Mouse (Mus musculus) stomach, embryonic 15.5 days (tissue): ENCODE measurements at regions not wholly inside any gene's neighbourhood (a gene's known extent, or its start where the extent isn't known, plus 50 kb on each side); places are given as distances from the start of the nearest gene placed in this dataset.

Experiments used
- ATAC-seq: fragments of 200-750 bp; cut with Nextera tagmentation; 2 replicates; pipeline ENCODE4 v1.8.0; 2017; ENCODE audit warnings: low read depth, moderate number of reproducible peaks, moderate TSS enrichment; ENCODE audit not compliant: insufficient read depth, low FRiP score
- H3K27ac ChIP-seq: fragments of 300-500 bp; sonication (generic); 2 replicates; pipeline ENCODE4 v1.5.1; 2015; ENCODE audit warnings: mild to moderate bottlenecking, inconsistent platforms
- H3K27me3 ChIP-seq: fragments of 300-500 bp; sonication (generic); replicated peaks from 2 replicates; pipeline ENCODE4 v1.6.1; 2015; ENCODE audit warnings: inconsistent platforms
- H3K36me3 ChIP-seq: fragments of 300-500 bp; sonication (generic); 2 replicates; pipeline ENCODE4 v1.6.1; 2015; ENCODE audit warnings: inconsistent platforms
- H3K4me1 ChIP-seq: fragments of 300-500 bp; sonication (generic); 2 replicates; pipeline ENCODE4 v1.6.1; 2015; ENCODE audit warnings: inconsistent platforms
- H3K4me2 ChIP-seq: fragments of 300-500 bp; sonication (generic); 2 replicates; pipeline ENCODE4 v1.6.1; 2015; ENCODE audit warnings: mild to moderate bottlenecking, inconsistent platforms
- H3K4me3 ChIP-seq: fragments of 300-500 bp; sonication (generic); replicated peaks from 2 replicates; pipeline ENCODE4 v1.5.1; 2015; ENCODE audit warnings: inconsistent platforms
- H3K9ac ChIP-seq: fragments of 300-500 bp; sonication (generic); 2 replicates; pipeline ENCODE4 v1.6.1; 2015; ENCODE audit warnings: inconsistent platforms
- H3K9me3 ChIP-seq: fragments of 300-500 bp; sonication (generic); 2 replicates; pipeline ENCODE4 v1.6.1; 2016; ENCODE audit warnings: inconsistent platforms
- WGBS: fragments of 180-500 bp; shearing (Covaris S2); methylation state at CpG from one replicate; pipeline ENCODE4 v1.1.7; 2015; 5-methylcytosine and 5-hydroxymethylcytosine counted together

DNA sequence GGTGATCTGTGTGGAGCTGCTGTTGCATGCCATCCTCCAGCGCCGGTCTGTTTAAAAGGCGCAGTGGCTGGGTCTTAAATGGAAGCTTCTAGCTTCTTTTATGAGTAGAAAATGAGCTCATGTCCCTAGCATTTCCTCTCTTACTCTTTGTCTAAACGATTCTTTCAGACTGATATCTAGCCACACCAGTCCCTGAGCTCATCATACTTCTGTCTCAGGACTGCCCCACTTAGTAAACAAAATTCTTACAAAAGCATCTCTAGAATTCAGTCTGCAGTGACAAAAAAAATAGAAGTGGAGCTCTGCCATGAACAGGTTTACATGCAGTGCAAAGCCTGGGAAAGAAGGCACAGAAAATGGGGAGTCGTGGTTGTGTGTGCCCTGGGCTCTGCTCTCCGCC is 150.2 kb upstream of the Ccn2 start:
- no peak overlapping the region for H3K4me3 ChIP-seq
- no peaks in the 10 kb centered on the region for H3K36me3 ChIP-seq
- no peak overlapping the region for H3K4me2 ChIP-seq
- WGBS, result 75% methylated on average over 6 of the region's 6 CpGs
- H3K27me3 ChIP-seq, result no peaks in the 10 kb centered on the region
- H3K9me3 ChIP-seq, result no peaks in the 10 kb centered on the region
- no peak overlapping the region for H3K9ac ChIP-seq
- peaks cover 13% of the 10 kb centered on the region for H3K4me1 ChIP-seq
- no peak overlapping the region for H3K27ac ChIP-seq
- ATAC-seq, result no peak

DNA sequence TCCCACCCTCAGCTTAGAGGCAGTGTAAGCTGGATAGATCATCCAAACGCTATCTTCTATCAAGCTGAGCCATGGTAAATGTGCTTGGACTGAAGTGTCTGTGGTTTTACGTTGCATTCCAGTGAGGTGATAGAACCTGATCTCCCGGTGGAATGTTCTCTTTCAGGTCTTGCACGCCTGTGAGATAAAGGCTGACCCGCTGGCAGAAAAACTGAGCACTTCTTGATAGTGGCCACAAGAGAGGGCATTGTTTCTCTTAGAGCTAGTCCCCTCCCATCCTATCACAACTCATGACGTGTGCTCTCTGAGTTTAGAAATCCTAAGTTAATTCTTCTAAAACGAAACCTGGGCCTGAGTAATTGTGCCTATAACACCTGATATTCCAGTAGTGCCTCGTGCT is 149.1 kb upstream of the Ccn2 start:
- no peaks in the 10 kb centered on the region for H3K36me3 ChIP-seq
- ATAC-seq, result peak; percentile 79
- no peak overlapping the region for H3K4me3 ChIP-seq
- no peak overlapping the region for H3K4me2 ChIP-seq
- H3K4me1 ChIP-seq, result peaks cover 13% of the 10 kb centered on the region
- H3K9ac ChIP-seq, result no peak overlapping the region
- H3K27ac ChIP-seq, result no peak overlapping the region
- WGBS, result 54% methylated on average over 8 of the region's 8 CpGs
- H3K27me3 ChIP-seq, result no peaks in the 10 kb centered on the region
- no peaks in the 10 kb centered on the region for H3K9me3 ChIP-seq

DNA sequence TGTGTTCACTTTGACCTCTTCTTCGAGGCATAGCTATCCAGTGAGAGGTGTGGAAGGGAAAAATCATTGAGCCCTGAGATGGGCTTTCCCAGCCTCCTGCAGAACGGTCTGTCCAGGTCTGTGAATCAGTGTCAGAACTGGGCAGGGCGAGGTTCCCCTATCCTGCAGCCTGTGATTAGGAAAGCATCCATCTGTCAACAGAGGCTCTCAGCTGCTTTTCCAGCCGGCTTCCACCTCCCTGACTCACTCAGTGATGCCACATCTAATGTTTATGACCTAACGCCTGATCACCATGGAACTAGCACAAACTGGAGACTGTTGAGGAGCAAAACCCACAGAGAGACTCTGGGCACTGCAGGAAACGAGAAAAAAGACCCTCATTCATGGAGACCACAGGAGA is 148.1 kb upstream of the Ccn2 start:
- Histone ChIP-seq H3K4me2 (no peak overlapping the region), H3K9me3 (no peaks in the 10 kb centered on the region), H3K27ac (peak overlapping the region; percentile 91), H3K4me3 (no peak overlapping the region), H3K36me3 (no peaks in the 10 kb centered on the region), H3K27me3 (no peaks in the 10 kb centered on the region), H3K9ac (no peak overlapping the region), H3K4me1 (peaks cover 13% of the 10 kb centered on the region)
- WGBS, result 44% methylated on average over 6 of the region's 6 CpGs
- ATAC-seq, result no peak; the same call in 1 of the 2 replicates

- Histone ChIP-seq H3K36me3 (no peaks in the 10 kb centered on the region), H3K4me1 (peaks cover 13% of the 10 kb centered on the region), H3K4me3 (no peak overlapping the region), H3K27ac (peak overlapping the region; percentile 91), H3K4me2 (peak overlapping the region; percentile 9; the same call in 1 of the 2 replicates), H3K9ac (no peak overlapping the region), H3K27me3 (no peaks in the 10 kb centered on the region), H3K9me3 (no peaks in the 10 kb centered on the region)
- WGBS, result 41% methylated on average over 9 of the region's 9 CpGs
- ATAC-seq, result peak; percentile 64; the same call in 1 of the 2 replicates
Measured at GRCm38 (mm10) chr10:24448001-24448561, 147.2 kb upstream of the Ccn2 start.

DNA sequence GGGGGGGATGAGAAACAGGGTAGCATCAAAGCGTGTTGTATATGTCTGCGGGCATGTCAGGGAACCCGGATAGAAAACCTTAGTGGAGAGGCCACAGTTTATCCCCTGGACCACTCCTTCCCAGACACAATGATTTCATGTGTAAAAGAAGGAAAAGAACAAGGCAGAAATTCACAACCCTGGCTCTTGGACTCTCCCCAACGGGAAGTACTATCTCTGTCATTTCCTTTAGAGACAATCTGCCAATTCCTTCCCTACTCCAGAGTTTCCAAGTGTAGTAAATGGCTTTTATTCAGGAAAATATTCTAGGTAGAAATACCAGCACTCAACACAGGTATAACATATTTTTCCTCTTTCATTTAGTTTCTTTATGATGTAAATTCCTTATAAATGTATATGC is 141.7 kb upstream of the Ccn2 start:
- Histone ChIP-seq H3K36me3 (no peaks in the 10 kb centered on the region), H3K9ac (no peak overlapping the region), H3K27ac (no peak overlapping the region), H3K27me3 (no peaks in the 10 kb centered on the region), H3K9me3 (no peaks in the 10 kb centered on the region), H3K4me1 (0 out of 2 replicates have a peak, but pooled peaks cover 1% of the 10 kb centered on the region), H3K4me2 (no peak overlapping the region), H3K4me3 (no peak overlapping the region)
- 72% methylated on average over 4 of the region's 4 CpGs for WGBS
- no peak for ATAC-seq

GRCm38 (mm10) chr10:24458667-24459066 is 136.6 kb upstream of the Ccn2 start:
- ATAC-seq, result peak; percentile 83
- H3K4me2 ChIP-seq, result no peak overlapping the region
- H3K9me3 ChIP-seq, result no peaks in the 10 kb centered on the region
- 28% methylated on average over 2 of the region's 2 CpGs for WGBS
- H3K36me3 ChIP-seq, result no peaks in the 10 kb centered on the region
- H3K4me3 ChIP-seq, result no peak overlapping the region
- no peak overlapping the region for H3K9ac ChIP-seq
- no peaks in the 10 kb centered on the region for H3K27me3 ChIP-seq
- H3K4me1 ChIP-seq, result 0 out of 2 replicates have a peak, but pooled peaks cover 8% of the 10 kb centered on the region
- H3K27ac ChIP-seq, result peak overlapping the region; percentile 65

DNA sequence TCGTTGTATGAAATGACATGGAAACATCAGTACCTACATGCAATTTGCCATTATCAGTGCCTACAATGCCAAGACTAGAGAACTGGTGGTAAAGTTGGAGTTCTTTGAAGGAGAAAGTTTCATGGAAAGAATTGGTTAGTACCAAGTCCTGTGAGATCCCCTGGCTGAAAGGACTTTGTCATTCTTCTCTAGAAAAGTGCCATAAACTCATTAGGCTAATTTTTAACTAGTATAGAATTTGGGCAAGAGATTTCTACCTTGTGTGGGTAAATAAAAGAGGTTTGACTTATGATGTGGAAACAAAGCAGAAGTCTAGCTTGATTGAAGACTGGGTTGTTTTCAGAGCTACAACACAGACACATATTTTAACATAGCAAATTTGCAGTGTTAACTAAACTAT is 131.4 kb upstream of the Ccn2 start:
- H3K9me3 ChIP-seq, result no peaks in the 10 kb centered on the region
- no peak overlapping the region for H3K9ac ChIP-seq
- no peaks in the 10 kb centered on the region for H3K36me3 ChIP-seq
- no peak overlapping the region for H3K27ac ChIP-seq
- 0 out of 2 replicates have a peak, but pooled peaks cover 3% of the 10 kb centered on the region for H3K4me1 ChIP-seq
- ATAC-seq, result no peak
- H3K4me2 ChIP-seq, result no peak overlapping the region
- no peak overlapping the region for H3K4me3 ChIP-seq
- no peaks in the 10 kb centered on the region for H3K27me3 ChIP-seq
- 89% methylated on average over 1 of the region's 1 CpGs for whole genome bisulfite sequencing

DNA sequence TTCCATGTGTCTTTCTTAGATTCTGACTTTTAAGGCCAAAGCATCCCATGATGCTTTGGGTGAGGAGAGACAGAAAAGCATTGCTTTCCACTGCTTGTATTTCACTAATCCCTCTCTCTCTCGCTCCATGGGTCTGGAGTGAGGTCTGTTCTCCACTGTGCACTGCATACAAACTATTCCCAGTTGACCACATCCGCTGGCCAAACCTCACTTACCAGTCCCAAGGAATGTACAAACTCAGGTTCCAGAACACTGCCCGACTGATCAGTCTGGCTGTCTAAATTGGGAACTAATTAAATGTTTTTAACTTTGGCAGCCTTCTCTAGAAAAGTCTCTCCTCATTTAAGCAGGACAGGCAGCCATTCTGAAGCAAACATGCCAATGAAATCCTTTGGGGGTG is 130.9 kb upstream of the Ccn2 start:
- no peaks in the 10 kb centered on the region for H3K4me1 ChIP-seq
- WGBS, result 81% methylated on average over 3 of the region's 3 CpGs

DNA sequence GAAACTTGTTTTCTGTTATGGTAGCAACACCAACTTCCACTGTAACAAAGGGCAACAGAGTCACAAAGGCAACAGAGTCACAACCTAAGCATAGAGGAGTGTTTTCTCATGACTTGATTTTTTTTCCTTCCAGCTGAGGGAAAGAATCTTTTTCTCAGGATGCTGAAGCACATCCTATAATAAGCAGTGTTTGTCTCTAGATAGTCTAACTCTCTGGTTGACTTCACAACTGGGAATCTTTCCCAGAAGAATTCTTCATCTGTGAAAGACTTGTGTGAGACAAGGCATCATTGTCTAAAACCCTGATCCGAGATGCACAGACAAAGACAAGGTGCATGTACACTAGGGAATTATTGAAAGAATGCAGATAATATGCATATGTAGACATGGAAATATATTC is 125.5 kb upstream of the Ccn2 start:
- no peak for ATAC-seq
- no peaks in the 10 kb centered on the region for H3K27me3 ChIP-seq
- WGBS, result 87% methylated on average over 1 of the region's 1 CpGs

More for the DNA sequence above, 130.9 kb upstream of the Ccn2 start:
- H3K36me3 ChIP-seq, result no peaks in the 10 kb centered on the region
- H3K4me3 ChIP-seq, result no peak overlapping the region
- no peak for ATAC-seq
- no peak overlapping the region for H3K27ac ChIP-seq
- H3K9me3 ChIP-seq, result no peaks in the 10 kb centered on the region
- no peak overlapping the region for H3K9ac ChIP-seq
- H3K4me2 ChIP-seq, result no peak overlapping the region
- H3K27me3 ChIP-seq, result no peaks in the 10 kb centered on the region

DNA sequence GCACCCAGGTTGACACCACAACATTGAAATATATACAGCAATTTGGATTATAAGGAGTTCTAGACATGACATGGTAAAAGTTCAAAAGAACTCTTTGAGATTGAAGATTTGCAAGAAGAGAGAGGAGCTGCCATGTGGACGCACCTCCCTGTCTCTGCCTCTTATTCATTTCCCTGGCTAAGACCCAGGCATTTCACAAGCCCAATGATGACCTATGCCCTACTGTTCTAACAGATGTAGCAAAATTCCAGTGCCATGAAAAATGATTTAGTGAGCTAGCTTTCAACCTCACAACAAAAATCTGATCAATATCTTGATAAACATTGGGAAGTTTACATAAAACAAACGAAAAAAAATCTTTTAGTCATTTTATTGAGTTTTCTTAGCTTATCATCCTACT is 123.7 kb upstream of the Ccn2 start:
- Histone ChIP-seq H3K4me1 (no peaks in the 10 kb centered on the region), H3K4me3 (no peak overlapping the region), H3K27me3 (no peaks in the 10 kb centered on the region), H3K27ac (no peak overlapping the region), H3K4me2 (no peak overlapping the region), H3K9me3 (no peaks in the 10 kb centered on the region), H3K36me3 (no peaks in the 10 kb centered on the region), H3K9ac (no peak overlapping the region)
- WGBS, result 61% methylated on average over 2 of the region's 2 CpGs
- no peak for ATAC-seq

More for the DNA sequence above, 125.5 kb upstream of the Ccn2 start:
- Histone ChIP-seq H3K9ac (no peak overlapping the region), H3K36me3 (no peaks in the 10 kb centered on the region), H3K4me2 (no peak overlapping the region), H3K9me3 (no peaks in the 10 kb centered on the region), H3K27ac (no peak overlapping the region), H3K4me1 (no peaks in the 10 kb centered on the region), H3K4me3 (no peak overlapping the region)

DNA sequence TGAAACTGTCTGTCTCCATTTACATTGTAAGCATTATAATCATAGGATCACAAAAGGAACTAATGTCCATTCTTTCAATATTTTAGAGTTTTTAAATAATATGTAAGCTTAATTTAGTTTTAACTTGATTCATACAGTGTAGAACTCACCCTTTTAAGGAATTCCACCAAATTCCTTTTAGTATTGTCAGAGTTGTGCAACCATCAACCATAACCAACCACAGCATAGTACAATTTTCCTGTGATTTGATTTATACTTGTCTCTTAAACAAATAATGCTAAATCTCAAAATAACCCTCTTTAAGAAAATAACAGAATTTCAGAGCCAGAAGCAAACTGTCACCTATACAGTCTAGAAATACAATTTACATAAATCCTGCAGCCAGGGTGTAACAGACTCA is 119.0 kb upstream of the Ccn2 start:
- H3K27me3 ChIP-seq, result no peaks in the 10 kb centered on the region
- no peaks in the 10 kb centered on the region for H3K9me3 ChIP-seq
- H3K4me1 ChIP-seq, result 0 out of 2 replicates have a peak, but pooled peaks cover 4% of the 10 kb centered on the region
- H3K4me3 ChIP-seq, result no peak overlapping the region
- no peak overlapping the region for H3K9ac ChIP-seq
- no peak for ATAC-seq
- H3K27ac ChIP-seq, result no peak overlapping the region
- H3K4me2 ChIP-seq, result no peak overlapping the region
- no peaks in the 10 kb centered on the region for H3K36me3 ChIP-seq

GRCm38 (mm10) chr10:24478535-24478934 is 116.7 kb upstream of the Ccn2 start:
- no peak overlapping the region for H3K9ac ChIP-seq
- no peaks in the 10 kb centered on the region for H3K27me3 ChIP-seq
- no peak for ATAC-seq
- 0 out of 2 replicates have a peak, but pooled peaks cover 4% of the 10 kb centered on the region for H3K4me1 ChIP-seq
- H3K4me3 ChIP-seq, result no peak overlapping the region
- H3K4me2 ChIP-seq, result no peak overlapping the region
- WGBS, result 93% methylated on average over 2 of the region's 2 CpGs
- no peaks in the 10 kb centered on the region for H3K36me3 ChIP-seq
- H3K9me3 ChIP-seq, result no peaks in the 10 kb centered on the region
- no peak overlapping the region for H3K27ac ChIP-seq

- Histone ChIP-seq H3K4me3 (no peak overlapping the region), H3K4me2 (no peak overlapping the region), H3K27ac (no peak overlapping the region), H3K4me1 (0 out of 2 replicates have a peak, but pooled peaks cover 4% of the 10 kb centered on the region), H3K9ac (no peak overlapping the region), H3K36me3 (no peaks in the 10 kb centered on the region), H3K9me3 (no peaks in the 10 kb centered on the region), H3K27me3 (no peaks in the 10 kb centered on the region)
- WGBS, result 55% methylated on average over 11 of the region's 11 CpGs
- ATAC-seq, result peak; percentile 39; the same call in 1 of the 2 replicates
Measured at GRCm38 (mm10) chr10:24479148-24479547, 116.1 kb upstream of the Ccn2 start.
